Mouse (Mus musculus): Measurements from ENCODE around the gene Olfr437.

- no peak for TF ChIP-seq CTCF (IDR thresholded peaks at IDR 0.05; ENCODE audit: insufficient read depth, low read depth, low read length)
- TF ChIP-seq POLR2A (IDR thresholded peaks at IDR 0.05; ENCODE audit: insufficient read depth, low read depth, low read length): no peak
Observed at GRCm38 (mm10) chr6:43167246-43167645, 4.2 kb downstream of the Olfr437 start.
